Mouse (Mus musculus) common myeloid progenitor, adult 5-6 weeks (primary cell): ENCODE measurements around the gene Tmem110. TPM values are rescaled to one million over a fixed set of nuclear protein-coding genes. Genes with fewer than 3 reads are reported as not detected.

Experiments used
- ATAC-seq: replicated peaks from 2 replicates; pipeline ENCODE4 v1.8.0; 2016; ENCODE audit warnings: low read depth, mild to moderate bottlenecking, moderate TSS enrichment, inconsistent platforms; ENCODE audit not compliant: poor library complexity, severe bottlenecking
- total RNA-seq: library from RNA; stranded (forward); fragments of 200-1000, 187-1606 nt; gene quantifications from 2 replicates; pipeline ENCODE4 v1.2.3, GENCODE M21; 2017

The Tmem110 gene
- total RNA-seq, 1 experiment from 2014 or later, result 6.4 TPM

DNA sequence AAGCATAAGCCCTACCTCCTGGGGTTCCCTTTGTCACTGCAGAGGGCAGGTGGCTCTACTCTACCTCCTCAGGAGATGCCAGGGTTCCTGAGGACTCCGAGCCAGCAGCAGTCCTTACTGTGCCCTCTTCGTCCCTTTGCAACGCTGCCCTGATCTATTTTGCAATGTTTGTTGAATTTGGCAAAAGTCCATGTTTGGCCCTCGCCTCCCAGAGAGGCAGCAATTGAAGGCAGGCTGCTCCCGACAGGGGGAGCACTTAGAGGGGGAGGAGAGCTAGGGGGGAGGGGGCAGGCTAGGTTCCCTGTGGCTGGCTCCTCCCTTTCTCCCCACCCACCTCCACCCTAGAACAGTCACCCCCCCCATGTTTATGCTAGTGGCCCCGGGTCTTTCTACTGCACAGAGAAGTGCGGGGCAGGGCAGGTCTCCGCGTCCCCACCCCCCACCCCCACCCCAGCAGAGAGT, 62.9 kb downstream of the Tmem110 start:
- ATAC-seq, result peak; percentile 65

DNA sequence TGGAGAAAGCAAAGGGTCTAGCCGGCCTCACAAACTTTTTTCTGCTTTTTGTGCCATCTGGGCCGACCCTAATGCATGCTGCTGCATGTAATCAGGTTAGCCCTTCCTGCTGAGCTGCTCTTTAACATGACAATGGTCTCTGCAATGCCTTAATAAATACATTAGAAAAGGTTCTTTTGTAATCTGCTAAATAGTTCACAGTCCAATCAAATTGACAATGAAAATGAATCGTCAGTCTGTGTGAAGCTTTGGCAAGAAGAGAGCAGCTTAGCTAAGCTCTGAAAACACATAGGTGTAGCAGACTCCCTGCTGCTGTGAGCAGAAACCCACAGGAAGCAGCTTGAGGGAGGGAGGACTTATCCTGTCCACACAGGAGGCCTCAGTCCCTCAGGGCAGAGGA, 74.6 kb downstream of the Tmem110 start:
- no peak for ATAC-seq

DNA sequence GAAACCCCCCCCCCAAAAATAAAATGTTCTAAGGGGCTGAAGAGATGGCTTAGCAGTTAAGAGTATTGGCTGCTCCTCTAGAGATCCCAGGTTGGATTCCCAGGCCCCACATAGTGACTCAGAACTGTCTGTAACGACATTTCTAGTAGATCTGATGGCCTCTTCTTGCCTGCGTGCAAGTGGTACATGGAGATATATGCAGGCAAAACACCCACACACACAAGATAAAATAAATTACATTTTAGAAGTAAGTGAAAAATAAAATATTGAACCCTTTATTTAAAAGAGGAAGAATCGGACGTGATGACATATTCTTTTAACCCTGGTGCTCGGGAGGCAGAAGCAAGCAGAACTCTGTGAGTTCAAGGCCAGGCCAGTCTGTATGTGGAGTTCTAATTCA, 77.2 kb downstream of the Tmem110 start:
- no peak for ATAC-seq

DNA sequence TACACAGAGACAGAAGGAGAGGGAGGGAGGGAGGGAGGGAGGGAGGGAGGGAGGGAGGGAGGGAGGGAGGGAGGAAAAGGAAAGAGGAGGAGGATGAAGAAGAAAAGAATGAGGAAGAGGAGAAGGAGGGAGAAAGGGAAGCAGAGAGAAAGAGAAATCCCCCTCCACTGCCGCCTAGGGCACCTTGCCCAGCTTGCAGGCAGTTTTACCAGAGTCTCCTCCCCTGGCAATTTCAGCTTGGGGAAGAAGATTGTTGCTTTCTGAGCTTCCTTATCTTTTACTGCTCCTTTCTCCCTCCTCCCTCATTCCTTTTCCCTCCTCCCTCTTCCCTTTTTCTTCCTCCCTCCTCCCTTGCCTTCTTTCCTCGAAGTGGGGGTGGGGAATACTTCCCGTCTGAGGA, 77.6 kb downstream of the Tmem110 start:
- ATAC-seq, result no peak

DNA sequence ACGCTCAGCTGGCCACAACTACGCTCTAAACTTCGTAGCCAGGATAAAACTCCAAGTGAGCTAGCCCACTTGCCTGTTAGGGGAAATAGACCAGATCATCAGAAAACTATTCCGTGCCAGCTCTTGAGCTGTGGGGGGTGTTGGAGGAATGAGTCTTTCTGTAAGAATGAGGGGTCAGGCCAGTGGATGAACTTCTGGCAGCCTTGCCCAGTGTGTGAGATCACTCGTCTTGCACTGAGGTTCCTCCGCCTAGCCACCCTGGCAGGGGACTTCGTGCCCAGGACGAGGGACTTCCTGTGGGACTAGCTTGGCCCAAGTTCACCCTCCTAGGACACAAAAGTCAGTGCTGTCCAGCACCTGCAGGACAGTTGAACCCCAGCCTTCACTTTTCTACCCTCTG, 78.9 kb downstream of the Tmem110 start:
- ATAC-seq, result no peak

DNA sequence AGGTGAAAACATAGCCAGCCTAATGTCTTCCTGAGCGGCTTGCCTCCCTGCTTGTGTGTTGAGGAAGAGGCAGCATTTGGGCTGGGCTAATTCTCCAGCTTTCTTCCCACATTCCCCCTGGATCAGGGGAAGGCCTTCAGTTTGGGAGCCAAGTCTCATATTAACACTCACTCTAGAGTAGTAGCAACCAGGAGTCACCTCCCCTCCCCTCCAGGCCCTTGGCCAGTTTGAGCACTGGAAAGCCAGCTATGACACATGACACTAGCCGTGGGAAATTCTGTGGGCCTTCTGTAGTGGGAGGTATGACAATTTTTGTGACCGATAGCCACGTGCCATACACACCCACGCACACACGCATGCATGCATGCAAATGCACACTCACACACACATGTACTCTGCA, 80.6 kb downstream of the Tmem110 start:
- ATAC-seq, result no peak

DNA sequence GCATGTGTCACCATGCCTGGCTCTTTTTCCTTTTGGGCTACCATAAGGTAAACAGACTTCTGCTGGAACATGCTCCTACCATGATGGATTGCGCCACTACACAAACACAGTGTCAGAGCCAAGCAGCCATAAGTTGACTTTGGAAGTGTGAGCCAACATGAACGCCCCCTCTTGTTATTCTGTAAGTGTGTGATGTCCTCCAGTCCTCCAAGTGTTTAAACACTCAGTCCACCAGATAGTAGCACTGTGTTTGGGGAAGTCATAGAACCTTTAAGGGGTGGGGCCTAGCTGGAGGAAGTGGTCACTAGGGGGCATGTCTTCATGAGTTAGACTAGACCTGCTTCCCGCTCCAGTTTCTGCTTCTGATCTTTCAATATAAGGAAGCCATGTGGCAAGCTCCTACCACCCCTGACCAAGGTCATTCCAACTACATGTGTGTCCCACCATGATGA, 82.5 kb downstream of the Tmem110 start:
- ATAC-seq, result peak; percentile 82

DNA sequence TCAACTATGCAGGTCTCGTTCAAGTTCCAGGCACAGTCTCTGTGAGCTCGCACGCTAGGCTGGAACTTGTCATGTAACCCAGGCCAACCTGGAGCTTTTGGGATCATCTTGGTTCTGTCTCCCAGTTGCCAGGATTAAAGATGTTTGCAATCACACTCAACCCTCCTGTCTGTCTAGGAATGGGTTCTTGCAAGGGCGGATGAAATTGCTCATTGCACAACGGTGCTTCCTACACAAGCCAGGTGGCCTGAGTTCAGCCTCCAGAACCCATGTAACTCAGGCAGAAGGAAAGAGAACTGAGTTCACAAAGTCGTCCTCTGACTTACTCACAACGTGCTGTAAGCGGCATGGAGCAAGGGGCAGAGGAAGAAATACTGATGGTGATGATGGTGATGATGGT, 85.8 kb downstream of the Tmem110 start:
- no peak for ATAC-seq

DNA sequence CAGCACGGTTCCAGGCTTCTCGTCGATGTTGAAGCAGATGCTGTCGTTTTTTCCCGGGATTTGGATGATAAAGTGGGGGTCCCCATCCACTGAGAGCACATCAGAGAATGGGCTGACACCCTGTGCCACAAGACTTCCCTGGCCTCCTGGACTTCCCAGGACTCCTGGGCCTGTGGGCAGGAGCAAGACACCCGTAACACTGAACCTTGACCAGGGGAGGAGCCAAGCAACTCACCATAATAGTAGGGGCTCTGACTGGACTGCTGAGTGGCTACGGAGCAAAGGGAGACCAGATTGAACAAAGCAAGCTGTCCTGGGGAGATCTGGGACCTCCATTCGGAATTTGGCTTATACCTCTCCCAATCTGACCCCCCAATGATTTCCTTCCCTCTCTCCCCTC, 87.3 kb downstream of the Tmem110 start:
- no peak for ATAC-seq

DNA sequence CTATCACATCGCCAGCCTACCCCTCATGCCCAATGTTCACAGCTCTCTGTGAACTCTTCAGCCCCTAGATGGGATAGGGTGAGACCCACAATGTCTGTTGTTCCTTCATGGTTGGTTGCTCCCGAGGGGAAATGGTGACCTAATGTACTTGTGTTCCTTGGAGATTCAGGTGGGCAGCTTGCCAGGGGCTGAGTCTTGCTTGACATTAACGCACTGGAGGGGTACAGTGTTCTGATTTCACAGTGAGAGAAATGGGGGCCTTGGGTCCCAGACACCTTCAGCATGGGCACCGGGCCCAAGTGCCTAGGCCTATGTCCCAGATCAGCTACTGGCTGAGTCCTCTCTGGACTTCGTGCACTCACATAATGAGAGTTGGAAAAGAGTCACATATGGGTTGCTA, 88.0 kb downstream of the Tmem110 start:
- no peak for ATAC-seq

DNA sequence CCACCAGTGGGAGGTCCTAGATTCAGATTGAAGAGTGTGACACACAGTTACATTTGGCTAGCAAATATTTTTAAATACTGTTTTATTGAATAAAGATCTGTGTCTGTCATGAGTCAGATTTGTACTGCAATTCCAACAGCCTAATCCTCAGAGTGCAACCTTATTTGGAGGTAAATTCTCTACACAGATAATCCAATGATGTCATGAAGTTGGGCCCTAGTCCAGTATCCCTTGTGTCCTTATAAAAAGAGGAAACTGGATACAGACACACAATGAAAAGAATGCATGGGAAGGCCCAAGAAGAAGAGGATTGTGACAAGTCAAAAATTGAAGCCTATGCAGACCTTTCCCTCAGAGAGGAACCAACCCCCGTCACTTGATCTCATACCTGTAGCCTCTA, 91.1 kb downstream of the Tmem110 start:
- ATAC-seq, result no peak

DNA sequence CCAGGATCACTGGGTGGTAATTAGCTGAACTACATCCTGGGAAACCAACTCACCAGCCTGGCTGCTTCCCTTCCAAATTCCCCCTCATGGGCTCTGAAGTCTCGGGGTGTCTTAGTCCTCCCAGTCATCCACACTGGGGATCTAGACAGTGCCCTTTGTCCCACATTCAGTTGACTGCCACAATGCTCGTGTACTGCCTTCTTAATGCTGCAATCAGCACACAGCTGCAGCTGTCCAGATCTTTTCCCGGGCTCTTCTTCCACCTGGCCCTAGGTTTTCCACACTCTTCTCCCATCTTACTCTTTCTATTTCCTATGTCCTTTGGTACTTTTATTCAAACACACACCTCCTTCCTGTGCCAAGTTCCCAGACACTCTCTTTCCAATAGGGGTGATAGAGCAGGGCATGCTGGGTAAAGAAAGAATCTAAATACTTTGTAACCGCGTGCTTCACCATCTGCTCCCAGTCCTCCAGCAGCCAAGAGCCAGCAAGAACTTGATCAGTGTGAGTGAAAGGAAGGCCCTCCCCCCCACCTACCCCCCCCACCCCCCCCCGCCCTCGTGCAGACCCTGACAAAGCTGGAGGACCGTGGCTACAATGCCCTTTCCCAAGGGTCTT, 96.8 kb downstream of the Tmem110 start:
- no peak for ATAC-seq

DNA sequence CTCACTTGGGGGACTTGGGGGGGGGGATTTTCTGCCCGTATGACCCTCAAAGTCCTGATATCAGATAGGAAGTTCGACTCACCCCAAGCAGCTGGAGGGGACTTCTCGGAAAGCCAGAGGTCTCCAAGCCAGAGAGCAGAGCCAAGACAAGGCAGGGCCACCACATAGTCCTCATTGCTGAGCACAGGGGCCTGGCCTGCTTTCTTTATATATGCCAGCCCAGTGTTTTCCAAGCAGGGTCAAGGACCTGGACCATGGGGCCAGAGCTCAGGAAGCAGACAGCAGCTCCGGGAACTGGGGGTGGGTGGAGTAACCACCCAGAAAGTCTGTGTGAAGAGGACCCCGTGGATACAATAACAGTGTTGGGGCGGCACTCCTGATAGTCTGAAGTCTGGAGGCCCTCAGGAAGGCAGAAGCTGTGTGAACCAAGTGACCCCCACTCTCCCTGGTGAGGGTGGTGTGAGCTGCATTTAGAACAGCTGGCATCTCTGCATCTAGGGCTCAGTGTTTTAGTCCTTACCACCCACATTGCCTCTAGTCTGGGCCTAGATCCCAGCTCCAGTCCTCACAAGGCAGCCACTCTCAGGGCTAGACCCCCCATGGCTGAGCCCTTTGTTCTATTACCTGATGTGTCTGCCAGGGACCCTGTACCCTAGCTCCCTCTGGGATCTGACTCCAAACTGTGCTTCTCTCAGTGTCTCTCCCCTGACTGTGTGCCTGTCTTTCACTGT, 98.2 kb downstream of the Tmem110 start, which contains the start of gene Itih3:
Gene Itih3, minus strand, starts transcription at position 386 of the 731 bp plus-strand sequence.
- ATAC-seq, result no peak

DNA sequence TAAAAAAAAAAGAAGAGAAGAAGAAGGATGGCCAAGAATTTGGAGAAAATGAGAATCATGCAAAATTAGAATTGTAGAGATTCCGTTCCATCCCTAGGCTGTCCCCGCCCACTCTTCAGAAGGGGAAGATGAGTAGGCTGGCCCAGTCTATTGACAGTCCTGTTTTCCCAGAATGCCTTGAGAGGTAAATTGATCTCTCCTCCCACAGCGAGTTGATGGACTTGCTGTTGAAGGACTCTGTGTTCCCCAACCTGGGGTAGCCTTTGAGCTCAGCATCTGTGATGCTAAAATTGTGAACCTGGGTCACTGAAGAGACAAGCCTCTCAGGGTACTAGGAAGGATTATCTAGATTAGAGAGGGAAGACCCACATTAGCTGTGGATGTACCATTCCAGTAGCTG, 100.1 kb downstream of the Tmem110 start:
- no peak for ATAC-seq

Other genes with a start within 250 kb of the Tmem110 start
- 80.4 and 81.1 TPM in 2 replicates for gene Prkcd, start 199.4 kb upstream of the Tmem110 start, total RNA-seq
- gene Rft1, start 171.2 kb upstream of the Tmem110 start, total RNA-seq, result 15.8 and 18.3 TPM in 2 replicates
- 16.0 and 18.9 TPM in 2 replicates for gene Sfmbt1, start 110.7 kb upstream of the Tmem110 start, total RNA-seq
- 0.78 TPM in 1 of 2 replicates, not detected in the other for gene Mustn1, start 53.6 kb downstream of the Tmem110 start, total RNA-seq
- gene Itih4, start 60.9 kb downstream of the Tmem110 start, total RNA-seq, result not detected in 2 replicates
- not detected in 2 replicates for gene Itih3, start 98.2 kb downstream of the Tmem110 start, total RNA-seq
- gene Itih1, start 117.7 kb downstream of the Tmem110 start, total RNA-seq, result not detected in 2 replicates
- gene Nek4, start 125.8 kb downstream of the Tmem110 start, total RNA-seq, result 14.2 and 18.1 TPM in 2 replicates
- 20.5 and 36.3 TPM in 2 replicates for gene Glt8d1, start 175.8 kb downstream of the Tmem110 start, total RNA-seq
- 82.0 and 94.8 TPM in 2 replicates for gene Spcs1, start 176.1 kb downstream of the Tmem110 start, total RNA-seq
- 83.0 and 120 TPM in 2 replicates for gene Pbrm1, start 193.5 kb downstream of the Tmem110 start, total RNA-seq
- gene Gnl3, start 193.6 kb downstream of the Tmem110 start, total RNA-seq, result 438 and 468 TPM in 2 replicates